Mouse (Mus musculus): ENCODE results near the gene Tgm2.

Tgm2 gene

GRCm38 (mm10) chr2:158113591-158114257 lies 32.5 kb downstream of the Tgm2 start:
- no peak for DNase-seq

- no peak for DNase-seq
Measured at GRCm38 (mm10) chr2:158109516-158109915, 36.7 kb downstream of the Tgm2 start.

GRCm38 (mm10) chr2:158106947-158107587 lies 39.2 kb downstream of the Tgm2 start:
- DNase-seq: no peak

- DNase-seq: no peak
Measured at GRCm38 (mm10) chr2:158105605-158106004, 40.6 kb downstream of the Tgm2 start.

GRCm38 (mm10) chr2:158104966-158105365 lies 41.3 kb downstream of the Tgm2 start:
- DNase-seq: no peak

- peak in 1 of 2 experiments; percentile 32 for DNase-seq
Measured at GRCm38 (mm10) chr2:158101768-158102167, 44.5 kb downstream of the Tgm2 start.

GRCm38 (mm10) chr2:158099537-158099936 lies 46.7 kb downstream of the Tgm2 start:
- DNase-seq: no peak

GRCm38 (mm10) chr2:158098730-158099129 lies 47.5 kb downstream of the Tgm2 start:
- DNase-seq: no peak

GRCm38 (mm10) chr2:158097071-158097470 lies 49.2 kb downstream of the Tgm2 start:
- peak; percentile 42 to 63 for DNase-seq

- peak; percentile 67 to 70 for DNase-seq
Measured at GRCm38 (mm10) chr2:158094846-158095245, 51.4 kb downstream of the Tgm2 start.

- peak in 1 of 2 experiments; percentile 19 for DNase-seq
Measured at GRCm38 (mm10) chr2:158094300-158094699, 51.9 kb downstream of the Tgm2 start.

GRCm38 (mm10) chr2:158093345-158093744 lies 52.9 kb downstream of the Tgm2 start:
- no peak for DNase-seq

GRCm38 (mm10) chr2:158090096-158090495 lies 56.1 kb downstream of the Tgm2 start:
- no peak for DNase-seq

GRCm38 (mm10) chr2:158084486-158084885 lies 61.8 kb downstream of the Tgm2 start:
- DNase-seq: no peak

- DNase-seq: no peak
Measured at GRCm38 (mm10) chr2:158080622-158081241, 65.5 kb downstream of the Tgm2 start.

- peak in 1 of 2 experiments; percentile 44 for DNase-seq
Measured at GRCm38 (mm10) chr2:158079843-158080395, 66.3 kb downstream of the Tgm2 start.

- no peak for DNase-seq
Measured at GRCm38 (mm10) chr2:158078971-158079370, 67.3 kb downstream of the Tgm2 start.

GRCm38 (mm10) chr2:158077981-158078380 lies 68.3 kb downstream of the Tgm2 start:
- no peak for DNase-seq

GRCm38 (mm10) chr2:158076690-158077089 lies 69.5 kb downstream of the Tgm2 start:
- no peak for DNase-seq

GRCm38 (mm10) chr2:158074835-158075234 lies 71.4 kb downstream of the Tgm2 start:
- no peak for DNase-seq

- no peak for DNase-seq
Measured at GRCm38 (mm10) chr2:158071633-158071995, 74.6 kb downstream of the Tgm2 start.

GRCm38 (mm10) chr2:158070885-158071632 lies 75.2 kb downstream of the Tgm2 start:
- no peak for DNase-seq

GRCm38 (mm10) chr2:158068444-158068971 lies 77.7 kb downstream of the Tgm2 start:
- DNase-seq: no peak

Data from cerebellum, postnatal 25 days (tissue).